11 mouse cellular contexts compared by ENCODE assay signal in genomic region chr1:81520420-81521273, GRCm38 (mm10).
DNase-seq lines count a peak whose midpoint lies in the region; ATAC-seq and TF ChIP-seq lines count a peak whose summit lies in the region.
"Had no signal": no experiment of that assay in that cellular context is flagged by ENCODE, and none has a peak within 500 bp of the region (broad histone marks: within the 10 kb centered on the region; RNA-seq: fewer than 3 reads in every experiment).

No protein-coding gene starts in this region.

- no peak for DNase-seq in midbrain, embryonic 11.5 days (ENCODE audit: low spot score, missing footprints)
- no peak for DNase-seq in midbrain, postnatal 0 days (ENCODE audit: low spot score)
- DNase-seq in layer of hippocampus, adult 18-20 months (ENCODE audit: low spot score in 2 of 2) = no peak
- DNase-seq in testis, postnatal 10 days (ENCODE audit: low spot score) = no peak
- DNase-seq: kidney, postnatal 14 days; thymus, adult 2 months had no signal

- H3K4me2 ChIP-seq in midbrain, embryonic 11.5 days = no peak overlapping the region
- no peak overlapping the region for H3K4me2 ChIP-seq in midbrain, postnatal 0 days (ENCODE audit: low read depth, low read length, poor library complexity, severe bottlenecking)
- no peak overlapping the region for H3K4me2 ChIP-seq in embryonic facial prominence, embryonic 13.5 days
- H3K4me2 ChIP-seq in hindbrain, embryonic 13.5 days = no peak overlapping the region

- no peaks in the 10 kb centered on the region for H3K36me3 ChIP-seq in midbrain, embryonic 11.5 days (ENCODE audit: control insufficient read depth, insufficient read depth, low read length)
- no peaks in the 10 kb centered on the region for H3K36me3 ChIP-seq in midbrain, postnatal 0 days (ENCODE audit: insufficient read depth, low read length)
- H3K36me3 ChIP-seq in embryonic facial prominence, embryonic 13.5 days = no peaks in the 10 kb centered on the region
- no peaks in the 10 kb centered on the region for H3K36me3 ChIP-seq in hindbrain, embryonic 13.5 days
- H3K36me3 ChIP-seq: heart, embryonic 10.5 days had no signal

- H3K27ac ChIP-seq in midbrain, embryonic 11.5 days (ENCODE audit: low read depth, low read length) = peak overlapping the region; percentile 40; the same call in 1 of the 2 replicates
- no peak overlapping the region for H3K27ac ChIP-seq in midbrain, postnatal 0 days (ENCODE audit: low read depth, low read length)
- H3K27ac ChIP-seq in embryonic facial prominence, embryonic 13.5 days = 0 out of 2 replicates have a peak overlapping the region, but pooled peaks have one; percentile 7
- peak overlapping the region; percentile 55; the same call in 1 of the 2 replicates for H3K27ac ChIP-seq in hindbrain, embryonic 13.5 days
- H3K27ac ChIP-seq: heart, embryonic 10.5 days had no signal

- H3K9me3 ChIP-seq in midbrain, embryonic 11.5 days (ENCODE audit: control insufficient read depth, low read length) = no peaks in the 10 kb centered on the region
- H3K9me3 ChIP-seq in midbrain, postnatal 0 days (ENCODE audit: low read length) = no peaks in the 10 kb centered on the region
- H3K9me3 ChIP-seq in embryonic facial prominence, embryonic 13.5 days = no peaks in the 10 kb centered on the region
- no peaks in the 10 kb centered on the region for H3K9me3 ChIP-seq in hindbrain, embryonic 13.5 days
- H3K9me3 ChIP-seq: heart, embryonic 10.5 days had no signal

- peaks cover 9% of the 10 kb centered on the region for H3K4me1 ChIP-seq in midbrain, embryonic 11.5 days (ENCODE audit: control insufficient read depth, insufficient read depth, low read length)
- no peaks in the 10 kb centered on the region for H3K4me1 ChIP-seq in midbrain, postnatal 0 days (ENCODE audit: insufficient read depth, low read length)
- H3K4me1 ChIP-seq in embryonic facial prominence, embryonic 13.5 days = no peaks in the 10 kb centered on the region
- peaks cover 24% of the 10 kb centered on the region for H3K4me1 ChIP-seq in hindbrain, embryonic 13.5 days (replicated peaks)
- H3K4me1 ChIP-seq: heart, embryonic 10.5 days had no signal

- H3K27me3 ChIP-seq in midbrain, embryonic 11.5 days (ENCODE audit: control insufficient read depth, insufficient read depth, low read length) = no peaks in the 10 kb centered on the region
- H3K27me3 ChIP-seq in midbrain, postnatal 0 days (ENCODE audit: insufficient read depth, low read length) = no peaks in the 10 kb centered on the region
- H3K27me3 ChIP-seq in embryonic facial prominence, embryonic 13.5 days = no peaks in the 10 kb centered on the region
- no peaks in the 10 kb centered on the region for H3K27me3 ChIP-seq in hindbrain, embryonic 13.5 days
- H3K27me3 ChIP-seq: CH12.LX had no signal

- 58% methylated on average over 9 of the region's 9 CpGs for WGBS in midbrain, embryonic 11.5 days
- 53% methylated on average over 9 of the region's 9 CpGs for WGBS in midbrain, postnatal 0 days
- 82% methylated on average over 9 of the region's 9 CpGs for WGBS in embryonic facial prominence, embryonic 13.5 days
- 32% methylated on average over 9 of the region's 9 CpGs for WGBS in hindbrain, embryonic 13.5 days

- TF ChIP-seq CTCF in midbrain, postnatal 0 days (IDR thresholded peaks at IDR 0.05) = no peak

- H3K4me3 ChIP-seq in midbrain, embryonic 11.5 days (ENCODE audit: low read depth, low read length) = no peak overlapping the region
- no peak overlapping the region for H3K4me3 ChIP-seq in midbrain, postnatal 0 days (ENCODE audit: low read depth, low read length)
- no peak overlapping the region for H3K4me3 ChIP-seq in embryonic facial prominence, embryonic 13.5 days
- H3K4me3 ChIP-seq in hindbrain, embryonic 13.5 days = no peak overlapping the region
- H3K4me3 ChIP-seq: heart, embryonic 10.5 days had no signal

- no peak overlapping the region for H3K9ac ChIP-seq in midbrain, embryonic 11.5 days (ENCODE audit: low read length)
- no peak overlapping the region for H3K9ac ChIP-seq in midbrain, postnatal 0 days (replicated peaks; ENCODE audit: low read length, poor library complexity, severe bottlenecking)
- H3K9ac ChIP-seq in embryonic facial prominence, embryonic 13.5 days = no peak overlapping the region
- no peak overlapping the region; the same call in 1 of the 2 replicates for H3K9ac ChIP-seq in hindbrain, embryonic 13.5 days

- peak; percentile 85 for ATAC-seq in midbrain, embryonic 11.5 days (ENCODE audit: low FRiP score)
- no peak for ATAC-seq in midbrain, postnatal 0 days (ENCODE audit: low FRiP score)
- ATAC-seq in embryonic facial prominence, embryonic 13.5 days (ENCODE audit: insufficient number of reproducible peaks, insufficient read depth, low FRiP score, low TSS enrichment, low read depth) = no peak
- peak; percentile 75; the same call in 1 of the 2 replicates for ATAC-seq in hindbrain, embryonic 13.5 days (ENCODE audit: low FRiP score)
- ATAC-seq in monocyte, adult 5-6 weeks (replicated peaks; ENCODE audit: insufficient number of reproducible peaks, low FRiP score, low TSS enrichment, poor library complexity, severe bottlenecking) = no peak

Comparison
In these comparisons a context has a peak if more than half of its experiments do, and no peak if none do; other contexts are left out.
1. ATAC-seq: peak in midbrain, embryonic 11.5 days (single experiment) and hindbrain, embryonic 13.5 days (single experiment); none in midbrain, postnatal 0 days (single experiment), embryonic facial prominence, embryonic 13.5 days (single experiment) and monocyte, adult 5-6 weeks (single experiment).